In genomic region chr14:25342865-25343565, GRCm38 (mm10) we compare ENCODE assay signal across 10 mouse cellular contexts.
DNase-seq lines count a peak whose midpoint lies in the region; ATAC-seq and TF ChIP-seq lines count a peak whose summit lies in the region.
"Had no signal": no experiment of that assay in that cellular context is flagged by ENCODE, and none has a peak within 500 bp of the region (broad histone marks: within the 10 kb centered on the region; RNA-seq: fewer than 3 reads in every experiment).

No protein-coding gene starts in this region.

- peak; percentile 30 to 62 for DNase-seq in adrenal gland, adult (ENCODE audit: inconsistent age in 2 of 2, low spot score in 1 of 2)
- DNase-seq in adrenal gland, adult 8-10 months, result no peak
- no peak for DNase-seq in heart, postnatal 0 days (ENCODE audit: low spot score)
- no peak for DNase-seq in heart, adult 11 months
- no peak for DNase-seq in neural tube, embryonic 10.5 days (ENCODE audit: extremely low spot score, low spot score)
- DNase-seq in liver, result no peak
- DNase-seq: cerebellum, postnatal 10 days; heart, postnatal 10 days had no signal

- H3K4me1 ChIP-seq in heart, postnatal 0 days (ENCODE audit: control insufficient read depth, insufficient read depth), result peaks cover 34% of the 10 kb centered on the region
- H3K4me1 ChIP-seq in neural tube, embryonic 13.5 days (replicated peaks), result peaks cover 42% of the 10 kb centered on the region
- peaks cover 28% of the 10 kb centered on the region for H3K4me1 ChIP-seq in stomach, embryonic 15.5 days

- H3K36me3 ChIP-seq in heart, postnatal 0 days (replicated peaks; ENCODE audit: control insufficient read depth, insufficient read depth, low read length), result no peaks in the 10 kb centered on the region
- no peaks in the 10 kb centered on the region for H3K36me3 ChIP-seq in neural tube, embryonic 13.5 days
- no peaks in the 10 kb centered on the region for H3K36me3 ChIP-seq in stomach, embryonic 15.5 days

- no peak overlapping the region for H3K9ac ChIP-seq in heart, postnatal 0 days (replicated peaks; ENCODE audit: low read depth, low read length)
- no peak overlapping the region for H3K9ac ChIP-seq in neural tube, embryonic 13.5 days
- no peak overlapping the region for H3K9ac ChIP-seq in stomach, embryonic 15.5 days

- no peak for TF ChIP-seq CTCF in heart, postnatal 0 days (IDR thresholded peaks at IDR 0.05; ENCODE audit: low read depth)

- no peaks in the 10 kb centered on the region for H3K9me3 ChIP-seq in heart, postnatal 0 days (replicated peaks; ENCODE audit: control insufficient read depth, low read length)
- H3K9me3 ChIP-seq in neural tube, embryonic 13.5 days, result no peaks in the 10 kb centered on the region
- no peaks in the 10 kb centered on the region for H3K9me3 ChIP-seq in stomach, embryonic 15.5 days

- no peaks in the 10 kb centered on the region for H3K27me3 ChIP-seq in heart, postnatal 0 days (ENCODE audit: control insufficient read depth, insufficient read depth, low read length)
- no peaks in the 10 kb centered on the region for H3K27me3 ChIP-seq in neural tube, embryonic 13.5 days
- no peaks in the 10 kb centered on the region for H3K27me3 ChIP-seq in stomach, embryonic 15.5 days (replicated peaks)

- 0 out of 2 replicates have a peak, but pooled peaks have one; percentile 15 for ATAC-seq in heart, postnatal 0 days (ENCODE audit: insufficient read depth, low read depth)
- no peak for ATAC-seq in neural tube, embryonic 13.5 days (ENCODE audit: low read depth)
- ATAC-seq in stomach, embryonic 15.5 days (ENCODE audit: insufficient read depth, low FRiP score, low read depth), result no peak

- peak overlapping the region; percentile 36 for H3K27ac ChIP-seq in heart, postnatal 0 days (ENCODE audit: low read depth)
- 0 out of 2 replicates have a peak overlapping the region, but pooled peaks have one; percentile 10 for H3K27ac ChIP-seq in neural tube, embryonic 13.5 days (replicated peaks)
- peak overlapping the region; percentile 67 for H3K27ac ChIP-seq in stomach, embryonic 15.5 days

- WGBS in heart, postnatal 0 days, result 51% methylated on average over 4 of the region's 4 CpGs
- 66% methylated on average over 4 of the region's 4 CpGs for WGBS in neural tube, embryonic 13.5 days
- 18% methylated on average over 4 of the region's 4 CpGs for WGBS in stomach, embryonic 15.5 days

- no peak for TF ChIP-seq EP300 in heart, postnatal 0 days (IDR thresholded peaks at IDR 0.05; ENCODE audit: low read depth)

- 0 out of 2 replicates have a peak overlapping the region, but pooled peaks have one; percentile 2 for H3K4me2 ChIP-seq in heart, postnatal 0 days (ENCODE audit: low read depth, low read length)
- H3K4me2 ChIP-seq in neural tube, embryonic 13.5 days, result no peak overlapping the region
- no peak overlapping the region for H3K4me2 ChIP-seq in stomach, embryonic 15.5 days

- H3K4me3 ChIP-seq in heart, postnatal 0 days (ENCODE audit: low read depth, low read length), result no peak overlapping the region
- no peak overlapping the region for H3K4me3 ChIP-seq in neural tube, embryonic 13.5 days
- no peak overlapping the region for H3K4me3 ChIP-seq in stomach, embryonic 15.5 days (replicated peaks)

Comparison
In these comparisons a context has a peak if more than half of its experiments do, and no peak if none do; other contexts are left out.
1. DNase-seq: peak in adrenal gland, adult (2 of 2); none in adrenal gland, adult 8-10 months (single experiment), heart, postnatal 0 days (single experiment), heart, adult 11 months (single experiment), neural tube, embryonic 10.5 days (single experiment) and liver (single experiment).
2. H3K27ac ChIP-seq: peak in every context shown above with its lines; median percentile 67 in stomach, embryonic 15.5 days; 36 in heart, postnatal 0 days; 10 in neural tube, embryonic 13.5 days.